Mouse (Mus musculus): ENCODE measurements around the gene St6galnac6. TPM values are rescaled to one million over a fixed set of nuclear protein-coding genes. Genes with fewer than 3 reads are reported as not detected.

Gene St6galnac6
- total RNA-seq (2023) = 9.5 and 12.8 TPM in 2 replicates

DNA sequence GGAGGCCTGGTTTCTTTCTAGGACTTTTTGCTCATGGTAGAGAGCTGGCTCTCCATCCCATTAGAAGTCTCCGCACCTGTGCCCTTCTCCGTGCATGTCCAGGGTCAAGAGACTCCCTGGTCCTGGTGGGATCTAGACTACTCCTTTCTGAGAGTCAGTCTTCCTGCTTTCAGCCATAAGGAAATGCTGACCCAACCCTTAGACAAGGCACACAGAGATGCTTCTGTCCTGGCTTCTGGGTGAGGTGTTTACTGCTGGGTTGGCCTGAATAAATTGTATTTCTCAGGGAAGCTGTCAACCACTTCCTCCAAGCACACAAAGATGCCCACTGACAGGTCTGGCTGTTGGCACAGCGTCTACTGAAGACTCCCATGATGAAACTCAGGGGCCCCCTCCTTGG is at the start of gene St6galnac6:
Gene St6galnac6 (plus strand): TSS at position 301 of the 400 bp plus-strand sequence.

DNA sequence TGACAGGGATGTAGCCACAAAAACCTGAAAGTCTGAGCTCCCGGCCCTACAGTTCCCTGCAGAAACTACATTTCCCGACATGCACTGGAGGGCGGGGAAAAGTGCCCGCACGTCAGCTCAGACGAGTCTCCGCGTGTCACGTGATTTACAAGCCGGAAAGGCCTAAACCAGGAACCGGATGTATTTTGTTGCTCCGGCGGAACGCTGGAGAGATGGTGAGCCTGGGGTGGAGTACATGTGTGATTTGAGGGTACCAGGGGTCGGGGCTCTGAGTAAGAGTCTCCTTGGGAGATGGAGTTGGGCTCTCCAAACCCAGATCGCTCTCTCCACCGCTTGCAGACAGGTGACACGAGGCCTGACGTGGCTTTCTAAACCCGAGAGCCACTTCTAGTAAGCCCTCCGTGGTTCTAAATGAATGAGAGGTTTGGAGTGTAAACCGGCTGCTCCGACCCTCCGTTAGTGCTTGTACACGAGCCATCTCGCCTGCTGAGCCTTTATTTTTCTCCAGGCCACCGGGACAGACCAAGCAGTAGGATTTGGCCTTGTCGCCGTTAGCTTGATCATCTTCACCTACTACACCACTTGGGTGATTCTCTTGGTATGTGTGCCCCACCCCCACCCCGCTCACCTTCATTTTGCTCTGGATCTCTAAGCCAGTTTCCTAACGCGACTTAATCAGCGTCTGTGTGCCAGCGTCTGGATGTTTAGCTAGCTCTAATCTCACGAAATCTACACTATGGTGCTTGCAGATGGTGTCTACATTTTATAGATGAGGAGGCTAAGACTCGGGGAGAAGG is 28.6 kb upstream of the St6galnac6 start, which contains the start of gene Dpm2:
Gene Dpm2 (plus strand): TSS at position 161 of the 797 bp plus-strand sequence.

DNA sequence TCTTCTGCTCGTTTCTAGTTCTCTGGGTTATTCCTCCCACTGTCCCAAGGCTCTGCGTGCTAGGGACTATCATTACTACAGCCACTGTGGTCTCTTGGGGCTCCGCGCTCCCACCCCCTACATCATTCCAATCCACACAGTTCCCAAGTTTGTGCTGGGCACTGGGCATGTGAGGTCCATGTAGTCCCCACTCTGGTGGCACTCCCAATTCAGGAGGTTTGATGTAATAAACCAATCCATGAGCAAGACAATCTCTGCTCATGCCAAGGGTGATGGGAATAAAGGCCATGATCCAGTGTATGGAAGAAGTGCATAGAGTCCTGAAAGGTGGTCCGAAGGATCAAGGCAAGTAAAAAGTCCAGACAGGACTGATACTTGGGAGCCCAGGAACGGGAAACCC is 25.0 kb upstream of the St6galnac6 start, which contains the start of gene Pip5kl1:
Gene Pip5kl1 (plus strand): TSS at position 301 of the 400 bp plus-strand sequence.

DNA sequence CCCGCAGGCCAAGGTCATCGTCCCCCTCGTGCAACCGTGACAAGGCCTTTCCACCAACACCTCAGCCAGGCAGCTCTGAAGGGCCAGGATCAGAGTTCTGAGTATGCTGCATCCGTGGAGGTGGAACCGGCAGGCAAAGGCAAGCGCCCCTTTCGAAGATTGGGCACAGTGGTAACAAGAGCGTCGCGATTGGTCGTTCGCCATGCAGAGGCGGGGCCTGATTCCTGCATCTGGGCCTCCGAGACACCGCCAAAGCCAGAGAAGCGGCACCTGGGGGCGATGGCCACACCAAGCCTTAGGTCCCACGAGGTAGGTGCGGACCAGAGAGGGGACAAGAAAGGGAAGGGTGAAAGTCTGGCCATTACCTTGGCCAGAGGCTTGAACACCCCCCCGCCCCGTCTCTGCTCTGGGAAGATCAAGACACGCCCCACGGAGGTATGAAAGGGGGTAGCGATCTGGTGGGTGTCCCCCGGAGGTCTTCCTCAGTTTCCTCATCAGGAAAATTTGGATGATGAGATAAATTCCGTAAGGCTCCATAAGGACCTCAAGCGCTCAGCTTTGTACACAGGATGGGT is 23.8 kb upstream of the St6galnac6 start, which contains the start of gene 9430097D07Rik:
Gene 9430097D07Rik (minus strand): TSS at position 99 of the 575 bp plus-strand sequence.

DNA sequence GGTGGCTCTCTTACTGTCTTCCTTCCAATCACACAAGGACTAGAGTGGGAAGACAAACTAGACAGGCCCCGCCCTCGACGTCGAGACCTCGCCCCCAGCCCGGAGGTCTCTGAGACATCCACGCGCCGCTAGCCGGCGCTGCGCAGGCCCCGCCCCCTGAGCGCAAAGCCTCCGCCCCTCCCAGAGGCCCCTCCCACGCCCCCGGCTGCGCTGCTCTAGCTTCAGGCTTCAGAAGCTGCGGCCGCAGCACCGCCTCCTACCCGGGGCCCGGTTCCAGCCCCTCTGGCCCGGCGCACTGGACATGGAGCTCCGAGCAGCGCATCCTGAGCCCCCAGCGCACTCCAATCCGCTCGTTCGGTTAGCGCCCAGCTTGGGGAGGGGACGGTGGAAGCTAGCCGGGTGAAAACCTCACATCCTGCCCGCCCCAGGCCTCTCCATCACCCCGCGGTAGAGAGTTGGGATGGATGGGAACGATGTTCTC is 12.6 kb upstream of the St6galnac6 start, which contains the start of gene St6galnac4:
Gene St6galnac4 (plus strand): TSS at position 225 of the 481 bp plus-strand sequence.

DNA sequence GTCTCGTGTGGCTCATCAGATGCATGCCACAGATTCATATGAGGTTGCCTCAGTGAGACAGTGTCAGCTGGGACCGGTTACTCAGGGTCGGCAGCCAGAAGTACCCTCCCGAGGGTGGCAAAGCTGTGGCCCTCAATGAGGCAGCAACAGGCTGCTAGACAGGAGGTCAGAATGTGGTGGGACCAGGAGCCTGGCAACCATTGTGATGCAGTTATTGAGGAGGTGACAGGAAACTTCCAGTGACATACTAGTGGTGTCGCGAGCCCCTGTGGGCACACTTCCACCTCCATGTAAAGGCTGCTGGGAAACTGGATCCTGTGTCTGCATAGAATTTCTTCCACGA is 22.0 kb downstream of the St6galnac6 start, which contains the start of gene Ak1:
Gene Ak1 (plus strand): TSS at position 242 of the 343 bp plus-strand sequence.

DNA sequence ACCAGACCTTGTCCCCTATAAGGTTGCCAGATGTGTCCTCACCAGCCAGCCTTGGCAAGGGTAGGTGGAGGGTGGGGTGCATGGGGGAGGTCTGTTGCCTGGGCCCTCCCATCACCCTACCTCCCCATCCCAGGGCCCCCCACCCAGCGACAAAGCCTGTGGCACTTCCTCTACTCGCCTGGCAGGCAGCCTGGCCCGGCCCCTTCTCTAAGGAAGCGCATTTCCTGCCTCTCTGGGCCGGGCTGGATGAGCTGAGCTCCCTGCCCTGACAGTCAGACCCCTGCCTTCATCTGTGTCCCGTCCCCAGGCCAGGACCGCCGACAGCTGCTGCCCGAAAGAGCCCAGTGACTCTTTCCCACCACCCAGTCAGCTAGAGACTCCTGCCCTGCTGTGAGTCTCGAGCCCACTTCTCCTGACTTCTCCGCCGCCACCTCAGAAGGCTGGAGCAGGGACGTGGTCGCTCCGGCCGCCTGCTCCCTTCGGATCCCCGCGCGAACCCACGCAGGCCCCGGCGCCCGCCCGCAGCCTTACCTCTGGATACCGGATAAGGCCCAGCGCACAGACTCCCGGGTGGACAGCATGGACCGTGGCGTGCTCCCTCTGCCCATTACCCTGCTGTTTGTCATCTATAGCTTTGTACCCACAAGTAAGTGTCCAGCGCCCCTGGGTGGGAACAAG is 47.0 kb downstream of the St6galnac6 start, which contains the start of gene Eng:
Gene Eng (plus strand): TSS at position 217 of the 678 bp plus-strand sequence.

Other genes with a start within 250 kb of the St6galnac6 start
- 53.8 and 65.5 TPM in 2 replicates for gene Ciz1, start 247.4 kb upstream of the St6galnac6 start, total RNA-seq (2023)
- gene Dnm1, start 246.4 kb upstream of the St6galnac6 start, total RNA-seq (2023) = not detected in 2 replicates
- 39.5 and 56.7 TPM in 2 replicates for gene 1110008P14Rik, start 217.8 kb upstream of the St6galnac6 start, total RNA-seq (2023)
- gene Lcn2, start 211.5 kb upstream of the St6galnac6 start, total RNA-seq (2023) = 6,793 and 10,274 TPM in 2 replicates
- gene Ptges2, start 203.8 kb upstream of the St6galnac6 start, total RNA-seq (2023) = 13.2 and 14.2 TPM in 2 replicates
- gene Naif1, start 149.3 kb upstream of the St6galnac6 start, total RNA-seq (2023) = 3.6 and 4.1 TPM in 2 replicates
- 13.2 and 19.6 TPM in 2 replicates for gene Slc25a25, start 148.3 kb upstream of the St6galnac6 start, total RNA-seq (2023)
- 16.6 and 20.7 TPM in 2 replicates for gene Fam102a, start 64.4 kb upstream of the St6galnac6 start, total RNA-seq (2023)
- 45.4 and 46.0 TPM in 2 replicates for gene Dpm2, start 28.9 kb upstream of the St6galnac6 start, total RNA-seq (2023)
- 0.51 TPM in 1 of 2 replicates, not detected in the other for gene Pip5kl1, start 24.9 kb upstream of the St6galnac6 start, total RNA-seq (2023)
- gene 9430097D07Rik, start 24.0 kb upstream of the St6galnac6 start, total RNA-seq (2023) = not detected in 2 replicates
- 17.9 and 21.5 TPM in 2 replicates for gene St6galnac4, start 12.6 kb upstream of the St6galnac6 start, total RNA-seq (2023)
- 0.60 TPM in 1 of 2 replicates, not detected in the other for gene Ak1, start 22.0 kb downstream of the St6galnac6 start, total RNA-seq (2023)
- 5.4 and 6.0 TPM in 2 replicates for gene Eng, start 46.9 kb downstream of the St6galnac6 start, total RNA-seq (2023)
- gene Fpgs, start 104.4 kb downstream of the St6galnac6 start, total RNA-seq (2023) = 3.9 and 6.7 TPM in 2 replicates
- 186 and 243 TPM in 2 replicates for gene Cdk9, start 113.4 kb downstream of the St6galnac6 start, total RNA-seq (2023)
- gene Sh2d3c, start 121.3 kb downstream of the St6galnac6 start, total RNA-seq (2023) = 306 and 450 TPM in 2 replicates
- not detected in 2 replicates for gene 6330409D20Rik, start 141.3 kb downstream of the St6galnac6 start, total RNA-seq (2023)
- gene Tor2a, start 157.5 kb downstream of the St6galnac6 start, total RNA-seq (2023) = 15.4 and 20.8 TPM in 2 replicates
- gene Ttc16, start 175.9 kb downstream of the St6galnac6 start, total RNA-seq (2023) = not detected in 2 replicates
- 0.69 and 1.9 TPM in 2 replicates for gene Ptrh1, start 176.1 kb downstream of the St6galnac6 start, total RNA-seq (2023)
- gene Cfap157, start 184.7 kb downstream of the St6galnac6 start, total RNA-seq (2023) = not detected in 2 replicates
- 0.27 and 0.38 TPM in 2 replicates for gene Stxbp1, start 247.5 kb downstream of the St6galnac6 start, total RNA-seq (2023)